Mouse (Mus musculus): ENCODE measurements at regions not wholly inside any gene's neighbourhood (a gene's known extent, or its start where the extent isn't known, plus 50 kb on each side); places are given as distances from the start of the nearest gene placed in this dataset.

DNA sequence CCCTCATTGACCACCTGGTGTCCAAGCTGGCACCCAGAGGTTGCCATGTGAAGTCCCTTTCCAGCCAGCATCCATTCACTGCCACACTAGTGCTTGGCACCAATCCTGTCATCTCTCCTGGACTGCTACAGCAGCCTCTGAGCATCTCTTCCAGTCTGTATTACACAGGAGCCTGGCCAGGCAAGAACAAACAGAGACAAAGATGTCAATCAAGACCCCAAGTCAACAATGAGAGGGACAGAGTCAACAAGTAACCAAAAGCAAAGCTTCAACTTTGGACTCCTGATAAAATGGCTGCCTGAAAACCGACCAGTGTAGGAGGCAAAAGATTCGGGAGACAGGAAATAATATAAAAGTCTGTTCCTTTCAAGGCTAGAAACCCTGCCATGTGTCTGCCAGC is 227.3 kb upstream of the Prox1 start:
- Histone ChIP-seq H3K4me3 (no peak overlapping the region), H3K27me3 (no peaks in the 10 kb centered on the region), H3K4me2 (no peak overlapping the region), H3K4me1 (no peaks in the 10 kb centered on the region), H3K27ac (no peak overlapping the region), H3K9me3 (no peaks in the 10 kb centered on the region), H3K36me3 (no peaks in the 10 kb centered on the region), H3K9ac (no peak overlapping the region)
- ATAC-seq (ENCODE audit: insufficient number of reproducible peaks, insufficient read depth, low FRiP score, low TSS enrichment, low read depth): no peak
- 56% methylated on average over 2 of the region's 2 CpGs for WGBS

DNA sequence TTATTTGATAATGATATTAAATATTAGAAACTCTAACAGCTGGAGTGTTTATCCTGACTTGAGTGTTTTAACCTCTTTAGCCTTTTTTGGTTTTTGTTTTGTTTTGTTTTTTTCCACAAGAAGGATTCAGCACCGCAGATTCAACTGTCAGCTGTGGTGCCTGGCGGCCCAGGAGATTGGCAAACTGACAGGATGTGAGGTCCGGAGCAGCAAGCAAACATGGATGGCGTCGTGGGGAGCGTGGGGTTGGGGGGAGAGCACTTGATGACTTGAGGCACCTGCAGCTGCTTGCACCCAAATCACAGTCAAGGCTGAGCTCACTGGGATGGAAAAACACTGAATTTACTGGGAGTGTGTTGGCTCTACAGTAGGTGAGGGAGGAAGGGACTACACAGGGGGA is 222.5 kb upstream of the Prox1 start:
- H3K27me3 ChIP-seq: no peaks in the 10 kb centered on the region
- H3K9ac ChIP-seq: no peak overlapping the region
- H3K36me3 ChIP-seq: no peaks in the 10 kb centered on the region
- whole genome bisulfite sequencing: 71% methylated on average over 6 of the region's 6 CpGs
- no peaks in the 10 kb centered on the region for H3K9me3 ChIP-seq
- H3K27ac ChIP-seq: no peak overlapping the region
- no peak for ATAC-seq (ENCODE audit: insufficient number of reproducible peaks, insufficient read depth, low FRiP score, low TSS enrichment, low read depth)
- H3K4me1 ChIP-seq: no peaks in the 10 kb centered on the region
- no peak overlapping the region for H3K4me2 ChIP-seq
- no peak overlapping the region for H3K4me3 ChIP-seq

DNA sequence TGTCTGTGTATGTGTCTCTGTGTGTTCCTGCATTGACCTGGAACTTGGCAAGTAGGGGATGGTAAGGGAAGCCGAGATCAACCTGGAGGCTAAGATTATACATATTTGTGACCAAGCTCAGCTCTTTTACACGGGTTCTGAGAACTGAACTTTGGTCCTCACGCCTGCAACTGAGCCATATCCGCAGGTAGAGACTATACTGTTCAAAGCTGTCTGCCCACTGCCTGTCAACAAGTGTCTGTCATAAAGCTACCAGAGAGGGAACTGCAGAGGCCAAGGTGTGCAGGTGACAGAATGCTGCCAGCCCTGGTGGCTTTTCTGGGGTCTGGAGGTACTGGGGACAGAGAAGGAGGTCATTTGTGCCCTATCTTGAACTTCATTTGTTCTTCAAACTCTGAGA is 218.3 kb upstream of the Prox1 start:
- Histone ChIP-seq H3K9ac (no peak overlapping the region), H3K36me3 (no peaks in the 10 kb centered on the region), H3K4me1 (no peaks in the 10 kb centered on the region), H3K27me3 (no peaks in the 10 kb centered on the region), H3K9me3 (no peaks in the 10 kb centered on the region), H3K4me3 (no peak overlapping the region), H3K27ac (no peak overlapping the region), H3K4me2 (no peak overlapping the region)
- 84% methylated on average over 4 of the region's 4 CpGs for WGBS
- ATAC-seq (ENCODE audit: insufficient number of reproducible peaks, insufficient read depth, low FRiP score, low TSS enrichment, low read depth): no peak

DNA sequence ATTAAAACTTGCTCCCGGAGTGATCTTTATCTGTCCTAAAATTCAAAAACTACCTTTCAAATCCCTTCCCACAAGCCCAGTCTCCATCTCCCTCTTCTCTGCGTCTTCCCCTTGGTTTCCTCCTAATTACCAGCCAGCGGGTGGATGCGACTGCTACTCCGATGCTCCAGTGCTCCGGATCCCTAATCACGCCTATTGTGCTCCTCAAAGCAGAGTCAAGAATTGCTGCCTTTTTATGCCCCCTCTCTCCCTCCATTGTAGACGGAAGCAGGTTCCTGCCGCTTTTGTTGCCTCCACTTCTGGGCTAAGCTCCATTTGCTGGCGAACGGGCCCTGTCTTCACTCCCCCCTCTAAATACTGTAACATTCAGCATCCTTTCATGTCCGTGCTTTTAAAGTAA is 214.0 kb upstream of the Prox1 start:
- no peaks in the 10 kb centered on the region for H3K9me3 ChIP-seq
- ATAC-seq (ENCODE audit: insufficient number of reproducible peaks, insufficient read depth, low FRiP score, low TSS enrichment, low read depth): no peak
- H3K27ac ChIP-seq: no peak overlapping the region
- 75% methylated on average over 12 of the region's 12 CpGs for WGBS
- no peak overlapping the region for H3K9ac ChIP-seq
- H3K4me3 ChIP-seq: no peak overlapping the region
- H3K4me1 ChIP-seq: no peaks in the 10 kb centered on the region
- H3K27me3 ChIP-seq: no peaks in the 10 kb centered on the region
- no peak overlapping the region for H3K4me2 ChIP-seq
- no peaks in the 10 kb centered on the region for H3K36me3 ChIP-seq

DNA sequence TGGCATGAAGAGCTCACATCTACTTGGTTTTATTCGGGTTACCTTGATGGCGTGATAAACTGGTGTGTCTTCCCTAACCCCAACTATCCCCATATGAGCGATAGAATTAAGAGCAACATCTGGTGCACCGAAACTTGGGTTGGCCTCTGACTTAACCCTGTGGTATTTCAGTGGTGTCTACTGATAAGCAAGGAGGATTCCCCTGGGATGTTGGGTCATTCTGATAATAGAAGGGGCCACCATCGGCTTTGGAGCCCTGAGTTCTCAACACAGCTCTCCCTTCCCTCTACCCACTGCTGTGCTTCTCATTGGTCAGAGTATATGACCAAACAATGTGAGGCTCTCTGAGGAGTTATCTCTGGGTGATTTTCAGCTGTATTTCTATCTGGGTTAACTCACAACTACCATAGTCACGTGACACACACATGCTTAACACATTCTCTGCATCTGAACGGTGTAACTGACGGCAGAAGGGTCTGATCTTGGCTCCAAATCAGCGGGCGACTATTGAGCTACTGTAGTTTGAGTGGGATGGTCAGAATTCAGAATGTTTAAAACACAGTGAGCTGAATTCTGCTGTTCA is 212.8 kb upstream of the Prox1 start:
- no peak for ATAC-seq (ENCODE audit: insufficient number of reproducible peaks, insufficient read depth, low FRiP score, low TSS enrichment, low read depth)
- H3K27me3 ChIP-seq: no peaks in the 10 kb centered on the region
- H3K4me1 ChIP-seq: no peaks in the 10 kb centered on the region
- no peak overlapping the region for H3K9ac ChIP-seq
- no peaks in the 10 kb centered on the region for H3K36me3 ChIP-seq
- no peak overlapping the region for H3K27ac ChIP-seq
- no peaks in the 10 kb centered on the region for H3K9me3 ChIP-seq
- H3K4me2 ChIP-seq: no peak overlapping the region
- WGBS: 84% methylated on average over 10 of the region's 10 CpGs
- H3K4me3 ChIP-seq: no peak overlapping the region

DNA sequence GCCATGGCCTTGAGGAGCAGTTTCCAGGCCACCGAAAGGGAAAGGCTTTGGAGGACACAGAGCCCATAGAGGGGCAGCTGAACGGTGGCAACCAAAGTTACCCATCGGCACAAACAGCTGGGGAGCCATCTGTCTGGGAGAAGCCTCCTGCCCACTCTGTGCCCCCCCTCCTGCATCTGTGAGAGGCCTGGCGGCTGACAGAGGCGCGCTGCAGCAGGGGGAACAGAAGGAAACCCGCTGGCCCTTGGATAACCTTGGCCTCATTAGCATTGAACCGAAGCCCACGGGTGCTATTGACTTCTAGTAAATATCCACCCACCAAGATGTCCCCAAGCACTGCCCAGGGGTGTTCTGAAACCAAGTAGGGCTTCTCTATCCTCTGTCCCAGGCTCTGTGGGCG is 209.6 kb upstream of the Prox1 start:
- Histone ChIP-seq H3K4me2 (no peak overlapping the region), H3K4me1 (no peaks in the 10 kb centered on the region), H3K9ac (no peak overlapping the region), H3K27me3 (no peaks in the 10 kb centered on the region), H3K27ac (no peak overlapping the region), H3K9me3 (no peaks in the 10 kb centered on the region), H3K4me3 (no peak overlapping the region), H3K36me3 (no peaks in the 10 kb centered on the region)
- ATAC-seq (ENCODE audit: insufficient number of reproducible peaks, insufficient read depth, low FRiP score, low TSS enrichment, low read depth): no peak
- WGBS: 53% methylated on average over 10 of the region's 10 CpGs

DNA sequence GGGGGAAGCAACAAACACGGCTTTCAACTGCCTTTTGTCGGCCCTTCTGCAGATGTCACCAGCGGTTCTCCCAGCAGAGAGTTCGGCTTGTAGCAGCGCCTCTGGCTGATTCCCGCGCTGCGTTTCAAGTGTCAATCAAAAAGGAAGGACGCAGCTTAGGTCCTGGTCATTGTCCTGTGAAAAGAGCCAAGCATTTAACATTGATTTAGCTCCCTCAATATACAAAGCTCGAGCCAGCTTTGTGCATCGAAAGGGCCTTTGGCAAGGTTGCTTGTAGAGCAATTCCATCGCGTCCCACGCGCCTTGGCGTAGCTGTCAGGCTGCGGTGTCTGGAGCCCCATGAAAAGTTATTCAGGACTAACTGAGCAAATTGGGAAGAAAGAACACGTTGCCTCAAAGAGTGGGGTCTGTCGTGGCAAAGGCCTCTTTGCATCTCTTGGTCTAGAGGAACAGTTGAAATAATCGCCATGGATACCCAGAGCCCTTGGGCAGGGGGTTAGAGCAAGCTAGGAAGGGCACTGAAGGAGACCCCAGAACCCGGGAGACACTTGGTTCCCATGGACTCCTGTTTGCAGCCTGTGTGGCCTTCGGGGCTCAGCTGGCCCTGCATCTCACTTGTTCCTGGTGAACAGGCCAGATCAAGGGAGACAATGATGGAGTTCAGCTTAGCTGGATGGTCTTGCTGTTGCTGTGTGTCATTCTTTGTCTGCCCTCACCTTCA is 204.8 kb upstream of the Prox1 start:
- Histone ChIP-seq H3K4me2 (no peak overlapping the region), H3K4me1 (no peaks in the 10 kb centered on the region), H3K27me3 (no peaks in the 10 kb centered on the region), H3K36me3 (no peaks in the 10 kb centered on the region), H3K9ac (no peak overlapping the region), H3K9me3 (no peaks in the 10 kb centered on the region), H3K4me3 (no peak overlapping the region), H3K27ac (no peak overlapping the region)
- no peak for ATAC-seq (ENCODE audit: insufficient number of reproducible peaks, insufficient read depth, low FRiP score, low TSS enrichment, low read depth)
- WGBS: 60% methylated on average over 22 of the region's 22 CpGs

DNA sequence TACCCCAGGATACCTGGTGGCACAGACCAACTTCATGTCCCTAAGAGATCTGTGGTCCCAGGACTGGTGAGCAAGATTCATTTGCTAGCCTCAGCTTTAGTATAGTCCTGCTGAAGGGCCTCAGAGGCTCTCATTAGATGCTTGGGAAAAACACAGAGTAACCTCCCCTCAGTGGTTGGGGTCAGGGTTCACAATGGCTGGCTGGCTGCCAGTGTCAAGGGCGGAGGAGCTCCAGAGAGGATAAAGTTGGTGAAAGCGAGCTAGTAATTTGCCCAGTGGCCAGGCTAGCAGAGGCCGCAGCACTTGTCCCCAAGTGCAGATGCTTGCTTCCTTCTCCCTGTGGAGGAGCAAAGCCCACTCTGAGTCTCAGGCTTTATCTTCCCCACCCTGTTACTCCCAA is 203.8 kb upstream of the Prox1 start:
- Histone ChIP-seq H3K4me1 (no peaks in the 10 kb centered on the region), H3K27me3 (no peaks in the 10 kb centered on the region), H3K9ac (no peak overlapping the region), H3K4me3 (no peak overlapping the region), H3K4me2 (no peak overlapping the region), H3K9me3 (no peaks in the 10 kb centered on the region), H3K36me3 (no peaks in the 10 kb centered on the region), H3K27ac (no peak overlapping the region)
- 58% methylated on average over 3 of the region's 3 CpGs for WGBS
- no peak for ATAC-seq (ENCODE audit: insufficient number of reproducible peaks, insufficient read depth, low FRiP score, low TSS enrichment, low read depth)

DNA sequence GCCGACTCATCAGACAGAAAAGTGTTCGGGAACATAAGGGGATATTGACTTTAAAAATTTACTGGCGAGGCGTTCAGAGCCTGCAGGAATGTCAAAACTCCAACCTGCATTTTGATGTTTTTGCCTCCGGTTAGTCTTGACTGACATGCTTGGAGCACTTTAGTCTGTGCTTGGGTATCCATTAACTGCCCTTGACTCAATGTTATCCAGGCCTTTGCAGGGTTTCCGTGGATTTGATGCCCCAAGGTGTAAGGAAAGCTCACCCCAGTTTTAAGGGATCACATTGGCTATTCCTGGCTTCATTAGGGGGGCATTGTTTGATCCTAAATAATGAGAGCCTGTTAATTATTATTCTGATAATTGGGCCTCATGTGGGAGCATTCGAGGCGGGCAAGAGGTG is 196.1 kb upstream of the Prox1 start:
- WGBS: 72% methylated on average over 8 of the region's 8 CpGs
- H3K9ac ChIP-seq: no peak overlapping the region
- no peak overlapping the region for H3K4me3 ChIP-seq
- H3K27ac ChIP-seq: no peak overlapping the region
- no peaks in the 10 kb centered on the region for H3K9me3 ChIP-seq
- no peaks in the 10 kb centered on the region for H3K4me1 ChIP-seq
- H3K27me3 ChIP-seq: no peaks in the 10 kb centered on the region
- H3K36me3 ChIP-seq: no peaks in the 10 kb centered on the region
- no peak for ATAC-seq (ENCODE audit: insufficient number of reproducible peaks, insufficient read depth, low FRiP score, low TSS enrichment, low read depth)
- no peak overlapping the region for H3K4me2 ChIP-seq

DNA sequence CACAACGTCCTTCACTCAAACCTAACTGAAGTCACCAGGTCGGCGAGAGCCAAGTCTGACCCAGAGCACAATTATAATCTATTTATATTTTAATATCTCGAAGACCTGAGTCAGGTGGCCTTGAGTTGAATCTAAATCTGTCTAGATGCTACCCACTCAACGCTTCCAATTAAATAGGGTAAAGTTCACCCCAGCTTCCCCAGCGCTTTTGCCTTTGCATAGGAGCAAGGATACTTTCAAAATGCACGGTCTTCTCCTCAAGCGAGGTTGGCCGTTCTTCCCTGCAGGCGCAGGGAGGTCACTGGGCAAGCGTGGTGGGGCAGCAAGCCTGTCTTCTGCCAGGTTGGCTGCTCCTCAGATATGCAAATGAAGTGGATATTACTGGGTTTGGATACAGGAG is 194.6 kb upstream of the Prox1 start:
- no peak for ATAC-seq (ENCODE audit: insufficient number of reproducible peaks, insufficient read depth, low FRiP score, low TSS enrichment, low read depth)
- no peaks in the 10 kb centered on the region for H3K4me1 ChIP-seq
- no peak overlapping the region for H3K9ac ChIP-seq
- H3K27me3 ChIP-seq: no peaks in the 10 kb centered on the region
- H3K4me2 ChIP-seq: no peak overlapping the region
- H3K36me3 ChIP-seq: no peaks in the 10 kb centered on the region
- no peak overlapping the region for H3K4me3 ChIP-seq
- H3K9me3 ChIP-seq: no peaks in the 10 kb centered on the region
- no peak overlapping the region for H3K27ac ChIP-seq
- 85% methylated on average over 11 of the region's 11 CpGs for WGBS

DNA sequence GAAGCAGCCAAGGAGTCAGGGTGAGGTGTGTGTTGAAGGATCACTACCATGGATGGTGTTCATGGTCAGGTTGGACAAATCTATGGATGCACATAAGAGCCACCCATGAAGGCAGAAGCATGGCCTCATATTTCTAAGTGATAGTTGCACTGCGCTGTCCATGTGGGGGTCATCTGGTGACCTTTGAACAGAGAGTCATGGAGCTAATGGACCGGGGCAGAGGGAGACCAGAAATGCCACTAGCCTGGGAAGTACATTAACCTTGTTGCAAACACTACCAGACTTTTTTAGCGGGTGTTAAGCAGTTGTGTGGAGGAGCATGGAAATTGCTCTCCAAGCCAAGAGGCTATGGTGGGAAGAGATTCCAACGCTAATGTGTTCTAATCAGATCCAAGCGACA is 190.1 kb upstream of the Prox1 start:
- ATAC-seq (ENCODE audit: insufficient number of reproducible peaks, insufficient read depth, low FRiP score, low TSS enrichment, low read depth): no peak
- H3K4me1 ChIP-seq: no peaks in the 10 kb centered on the region
- H3K9me3 ChIP-seq: no peaks in the 10 kb centered on the region
- 86% methylated on average over 5 of the region's 5 CpGs for WGBS
- H3K27ac ChIP-seq: no peak overlapping the region
- no peak overlapping the region for H3K9ac ChIP-seq
- no peak overlapping the region for H3K4me2 ChIP-seq
- H3K4me3 ChIP-seq: no peak overlapping the region
- no peaks in the 10 kb centered on the region for H3K36me3 ChIP-seq
- H3K27me3 ChIP-seq: no peaks in the 10 kb centered on the region

DNA sequence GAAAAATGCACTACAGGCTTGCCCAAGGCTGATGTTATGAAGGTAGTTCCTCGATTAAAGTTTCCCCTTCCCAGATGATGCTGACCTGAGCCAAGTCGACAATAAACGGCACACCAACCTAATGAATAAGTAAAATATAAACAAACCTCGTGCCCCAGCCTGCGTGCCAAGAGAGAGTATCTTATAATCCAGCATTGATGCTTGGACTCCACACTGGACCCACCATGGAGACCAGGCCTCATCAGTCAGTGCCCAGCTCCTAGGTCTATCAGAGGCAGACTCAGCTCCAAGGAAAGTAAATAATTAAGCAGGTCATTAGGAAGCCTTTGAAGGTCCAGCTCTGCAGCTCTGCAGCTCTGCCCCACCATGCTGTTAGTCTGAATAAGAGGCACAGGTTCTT is 187.3 kb upstream of the Prox1 start:
- Histone ChIP-seq H3K27ac (no peak overlapping the region), H3K4me2 (no peak overlapping the region), H3K4me1 (no peaks in the 10 kb centered on the region), H3K9ac (no peak overlapping the region), H3K4me3 (no peak overlapping the region), H3K9me3 (no peaks in the 10 kb centered on the region), H3K27me3 (no peaks in the 10 kb centered on the region), H3K36me3 (no peaks in the 10 kb centered on the region)
- WGBS: 81% methylated on average over 5 of the region's 5 CpGs
- ATAC-seq (ENCODE audit: insufficient number of reproducible peaks, insufficient read depth, low FRiP score, low TSS enrichment, low read depth): no peak

All from embryonic facial prominence, embryonic 13.5 days (tissue).